Mouse (Mus musculus): Measurements from ENCODE around the gene Ube2o.

Gene Ube2o

GRCm38 (mm10) chr11:116580031-116580652, 1.1 kb downstream of the Ube2o start:
- DNase-seq (ENCODE audit: low spot score): no peak

GRCm38 (mm10) chr11:116579280-116579679, 2.0 kb downstream of the Ube2o start:
- DNase-seq (ENCODE audit: low spot score): no peak

GRCm38 (mm10) chr11:116575396-116575795, 5.9 kb downstream of the Ube2o start:
- no peak for DNase-seq (ENCODE audit: low spot score)

GRCm38 (mm10) chr11:116574982-116575381, 6.3 kb downstream of the Ube2o start:
- no peak for DNase-seq (ENCODE audit: low spot score)

GRCm38 (mm10) chr11:116574486-116574885, 6.8 kb downstream of the Ube2o start:
- no peak for DNase-seq (ENCODE audit: low spot score)

GRCm38 (mm10) chr11:116572756-116573543, 8.3 kb downstream of the Ube2o start:
- DNase-seq (ENCODE audit: low spot score): no peak

GRCm38 (mm10) chr11:116571767-116572679, 9.2 kb downstream of the Ube2o start:
- DNase-seq (ENCODE audit: low spot score): no peak

- DNase-seq (ENCODE audit: low spot score): no peak
These were observed 10.4 kb downstream of the Ube2o start for GRCm38 (mm10) chr11:116570821-116571220.

- DNase-seq (ENCODE audit: low spot score): no peak
These were observed 13.7 kb downstream of the Ube2o start for GRCm38 (mm10) chr11:116567531-116567930.

- DNase-seq (ENCODE audit: low spot score): no peak
These were observed 15.8 kb downstream of the Ube2o start for GRCm38 (mm10) chr11:116565283-116566041.

GRCm38 (mm10) chr11:116556308-116556707, 24.9 kb downstream of the Ube2o start:
- no peak for DNase-seq (ENCODE audit: low spot score)

GRCm38 (mm10) chr11:116555572-116555971, 25.7 kb downstream of the Ube2o start:
- DNase-seq (ENCODE audit: low spot score): no peak

GRCm38 (mm10) chr11:116554171-116554878, 26.9 kb downstream of the Ube2o start:
- no peak for DNase-seq (ENCODE audit: low spot score)

- DNase-seq (ENCODE audit: low spot score): no peak
These were observed 29.1 kb downstream of the Ube2o start for GRCm38 (mm10) chr11:116552194-116552593.

- DNase-seq (ENCODE audit: low spot score): no peak
These were observed 30.5 kb downstream of the Ube2o start for GRCm38 (mm10) chr11:116550748-116551147.

- DNase-seq (ENCODE audit: low spot score): no peak
These were observed 31.8 kb downstream of the Ube2o start for GRCm38 (mm10) chr11:116549273-116550038.

- no peak for DNase-seq (ENCODE audit: low spot score)
These were observed 32.5 kb downstream of the Ube2o start for GRCm38 (mm10) chr11:116548780-116549179.

GRCm38 (mm10) chr11:116547296-116548060, 33.8 kb downstream of the Ube2o start:
- no peak for DNase-seq (ENCODE audit: low spot score)

GRCm38 (mm10) chr11:116543110-116543509, 38.1 kb downstream of the Ube2o start:
- DNase-seq (ENCODE audit: low spot score): no peak

- no peak for DNase-seq (ENCODE audit: low spot score)
These were observed 40.1 kb downstream of the Ube2o start for GRCm38 (mm10) chr11:116541183-116541582.

Measured in layer of hippocampus, adult 9-10 months (tissue).